15 mouse cellular contexts compared by ENCODE assay signal in the genomic region with DNA sequence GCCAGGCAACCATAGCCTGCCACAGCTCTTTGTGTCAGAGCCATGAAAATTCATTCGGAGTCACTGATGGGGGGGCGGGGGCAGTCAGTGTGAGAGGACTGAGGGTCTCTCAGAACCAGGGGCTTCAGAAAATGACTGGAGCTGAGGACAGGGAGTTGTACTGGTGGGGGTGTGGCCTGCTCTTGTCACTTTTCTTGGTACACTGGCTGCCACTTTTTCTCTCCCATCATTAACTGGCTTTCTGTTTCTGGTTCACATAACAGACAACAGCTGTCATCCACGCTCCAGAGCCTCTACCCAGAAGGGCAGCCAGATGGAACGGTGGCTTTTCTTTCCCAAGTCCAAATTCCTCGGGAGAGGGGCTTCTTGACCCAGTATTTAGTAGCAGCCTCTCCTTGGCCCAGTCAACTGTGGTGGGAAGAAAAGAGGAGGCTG. TPM values are rescaled to one million over a fixed set of nuclear protein-coding genes. Genes with fewer than 3 reads are reported as not detected.
DNase-seq lines count a peak whose midpoint lies in the region; ATAC-seq and TF ChIP-seq lines count a peak whose summit lies in the region.
"Had no signal": no experiment of that assay in that cellular context is flagged by ENCODE, and none has a peak within 500 bp of the region (broad histone marks: within the 10 kb centered on the region; RNA-seq: fewer than 3 reads in every experiment).

No protein-coding gene starts in this region.

- ATAC-seq in hindbrain, embryonic 13.5 days (ENCODE audit: low FRiP score) = 0 out of 2 replicates have a peak, but pooled peaks have one; percentile 26
- ATAC-seq in midbrain, embryonic 12.5 days (ENCODE audit: low FRiP score, low read depth) = peak; percentile 41; the same call in 1 of the 2 replicates
- no peak for ATAC-seq in heart, embryonic 11.5 days (replicated peaks; ENCODE audit: insufficient number of reproducible peaks, low FRiP score, low TSS enrichment)

- no peak for TF ChIP-seq POLR2A in kidney, adult 2 months (IDR thresholded peaks at IDR 0.05; ENCODE audit: low read depth, low read length)

- no peaks in the 10 kb centered on the region; the same call in 1 of the 2 replicates for H3K4me1 ChIP-seq in kidney, adult 2 months (ENCODE audit: control insufficient read depth, insufficient read depth, low read length)
- peaks cover 19% of the 10 kb centered on the region; the same call in 1 of the 2 replicates for H3K4me1 ChIP-seq in hindbrain, embryonic 13.5 days (replicated peaks)
- H3K4me1 ChIP-seq in midbrain, embryonic 12.5 days = peaks cover 10% of the 10 kb centered on the region
- no peaks in the 10 kb centered on the region for H3K4me1 ChIP-seq in heart, embryonic 11.5 days (ENCODE audit: control insufficient read depth, insufficient read depth, low read length)
- H3K4me1 ChIP-seq in limb, embryonic 10.5 days = peaks cover 5% of the 10 kb centered on the region; the same call in 1 of the 2 replicates
- H3K4me1 ChIP-seq: stomach, embryonic 15.5 days had no signal

- H3K4me2 ChIP-seq in hindbrain, embryonic 13.5 days = no peak overlapping the region
- H3K4me2 ChIP-seq in midbrain, embryonic 12.5 days (replicated peaks) = no peak overlapping the region
- H3K4me2 ChIP-seq in heart, embryonic 11.5 days = no peak overlapping the region
- H3K4me2 ChIP-seq: limb, embryonic 15.5 days; stomach, embryonic 15.5 days had no signal

- H3K27ac ChIP-seq in kidney, adult 2 months (ENCODE audit: insufficient read depth, low read depth, low read length) = no peak overlapping the region
- H3K27ac ChIP-seq in hindbrain, embryonic 13.5 days = no peak overlapping the region
- H3K27ac ChIP-seq in midbrain, embryonic 12.5 days (replicated peaks) = 0 out of 2 replicates have a peak overlapping the region, but pooled peaks have one; percentile 8
- H3K27ac ChIP-seq in heart, embryonic 11.5 days (ENCODE audit: low read depth, low read length) = no peak overlapping the region
- H3K27ac ChIP-seq in limb, embryonic 10.5 days = no peak overlapping the region
- H3K27ac ChIP-seq: heart, adult 2 months; limb, embryonic 15.5 days; stomach, embryonic 15.5 days had no signal

- 30% methylated on average over 5 of the region's 5 CpGs for WGBS in kidney, adult 2 months
- WGBS in hindbrain, embryonic 13.5 days = 19% methylated on average over 5 of the region's 5 CpGs
- 18% methylated on average over 5 of the region's 5 CpGs for WGBS in midbrain, embryonic 12.5 days
- 55% methylated on average over 5 of the region's 5 CpGs for WGBS in heart, embryonic 11.5 days (ENCODE audit: insufficient replicate concordance)
- 80% methylated on average over 5 of the region's 5 CpGs for WGBS in limb, embryonic 10.5 days

- H3K9ac ChIP-seq in hindbrain, embryonic 13.5 days = no peak overlapping the region
- 0 out of 2 replicates have a peak overlapping the region, but pooled peaks have one; percentile 17 for H3K9ac ChIP-seq in midbrain, embryonic 12.5 days (replicated peaks)
- H3K9ac ChIP-seq in heart, embryonic 11.5 days (ENCODE audit: low read depth, low read length) = no peak overlapping the region
- H3K9ac ChIP-seq: limb, embryonic 15.5 days; stomach, embryonic 15.5 days had no signal

- no peak overlapping the region for H3K4me3 ChIP-seq in kidney, adult 2 months (ENCODE audit: insufficient read depth, low read depth, low read length)
- no peak overlapping the region for H3K4me3 ChIP-seq in hindbrain, embryonic 13.5 days
- H3K4me3 ChIP-seq in midbrain, embryonic 12.5 days = no peak overlapping the region
- no peak overlapping the region for H3K4me3 ChIP-seq in heart, embryonic 11.5 days (ENCODE audit: low read depth, low read length)
- no peak overlapping the region for H3K4me3 ChIP-seq in limb, embryonic 10.5 days
- H3K4me3 ChIP-seq: heart, adult 2 months; limb, embryonic 15.5 days; stomach, embryonic 15.5 days had no signal

- H3K36me3 ChIP-seq in kidney, adult 2 months (ENCODE audit: control insufficient read depth, insufficient read depth, low read length) = no peaks in the 10 kb centered on the region
- H3K36me3 ChIP-seq in hindbrain, embryonic 13.5 days = no peaks in the 10 kb centered on the region
- no peaks in the 10 kb centered on the region for H3K36me3 ChIP-seq in midbrain, embryonic 12.5 days
- H3K36me3 ChIP-seq in heart, embryonic 11.5 days (ENCODE audit: control insufficient read depth, insufficient read depth, low read length) = no peaks in the 10 kb centered on the region
- no peaks in the 10 kb centered on the region for H3K36me3 ChIP-seq in limb, embryonic 10.5 days
- H3K36me3 ChIP-seq: limb, embryonic 15.5 days; stomach, embryonic 15.5 days had no signal

- peak; percentile 73 for DNase-seq in kidney, adult 2 months
- DNase-seq in kidney, adult 18-20 months = no peak
- peak; percentile 55 for DNase-seq in embryo, embryonic 10 days (ENCODE audit: low spot score)
- DNase-seq in heart, adult 8-10 months (ENCODE audit: low spot score) = no peak
- no peak for DNase-seq in limb, embryonic 10.5 days (ENCODE audit: low spot score)
- DNase-seq: adrenal gland, postnatal 14 days; cerebellum, adult 9-11 months; heart, adult 2 months had no signal

- no peaks in the 10 kb centered on the region for H3K9me3 ChIP-seq in hindbrain, embryonic 13.5 days
- no peaks in the 10 kb centered on the region for H3K9me3 ChIP-seq in midbrain, embryonic 12.5 days
- no peaks in the 10 kb centered on the region for H3K9me3 ChIP-seq in heart, embryonic 11.5 days (replicated peaks; ENCODE audit: control insufficient read depth, low read length)
- H3K9me3 ChIP-seq in limb, embryonic 10.5 days (replicated peaks) = no peaks in the 10 kb centered on the region
- H3K9me3 ChIP-seq: limb, embryonic 15.5 days; stomach, embryonic 15.5 days had no signal

- no peak for TF ChIP-seq CTCF in kidney, adult 2 months (conservative IDR thresholded peaks at IDR 0.05; ENCODE audit: insufficient read depth, insufficient read length, low read depth, low read length)

- no peaks in the 10 kb centered on the region for H3K27me3 ChIP-seq in kidney, adult 2 months (replicated peaks; ENCODE audit: control insufficient read depth, insufficient read depth, low read length)
- H3K27me3 ChIP-seq in hindbrain, embryonic 13.5 days = no peaks in the 10 kb centered on the region
- no peaks in the 10 kb centered on the region for H3K27me3 ChIP-seq in midbrain, embryonic 12.5 days
- H3K27me3 ChIP-seq in heart, embryonic 11.5 days (ENCODE audit: control insufficient read depth, insufficient read depth, low read length) = no peaks in the 10 kb centered on the region
- no peaks in the 10 kb centered on the region for H3K27me3 ChIP-seq in limb, embryonic 10.5 days (ENCODE audit: low read depth, poor library complexity, severe bottlenecking)
- H3K27me3 ChIP-seq: limb, embryonic 15.5 days; stomach, embryonic 15.5 days had no signal

RNA-seq across cellular contexts. Expression of a gene that starts 23.8 kb away (rescaled TPM):
- 0.13 TPM in 1 of 2 replicates, not detected in the other for polyA plus RNA-seq in kidney, adult 2 months (2012; rRNA removed)
- 7.5 and 9.3 TPM in 2 replicates for polyA plus RNA-seq in hindbrain, embryonic 13.5 days (2015; fragmentation: Nextera tagmentation; extraction: Ambion mirVana)
- 3.8 and 4.6 TPM in 2 replicates for polyA plus RNA-seq in midbrain, embryonic 12.5 days (2016; fragmentation: Nextera tagmentation; extraction: Ambion mirVana)
- 0.52 and 0.99 TPM in 2 replicates for polyA plus RNA-seq in heart, embryonic 11.5 days (2014; fragmentation: Nextera tagmentation; extraction: Ambion mirVana)
- total RNA-seq in heart, adult 8-10 months (2022) = under 1 TPM in 1 of 4 experiments, not detected in 3; 0.28 TPM
- 5.0 and 5.4 TPM in 2 replicates for polyA plus RNA-seq in limb, embryonic 10.5 days (2016; fragmentation: Nextera tagmentation; extraction: Ambion mirVana)
- total RNA-seq: adrenal gland, postnatal 14 days; heart, adult 2 months; megakaryocyte, adult 5-6 weeks had no signal
- polyA plus RNA-seq: large intestine, adult 2 months had no signal

RNA-seq across cellular contexts. Expression of a gene that starts 24.2 kb away (rescaled TPM):
- 0.07 and 0.11 TPM in 2 replicates for polyA plus RNA-seq in kidney, adult 2 months (2012; rRNA removed)
- not detected in 2 replicates for polyA plus RNA-seq in hindbrain, embryonic 13.5 days (2015; fragmentation: Nextera tagmentation; extraction: Ambion mirVana)
- not detected in 2 replicates for polyA plus RNA-seq in midbrain, embryonic 12.5 days (2016; fragmentation: Nextera tagmentation; extraction: Ambion mirVana)
- not detected in 2 replicates for polyA plus RNA-seq in heart, embryonic 11.5 days (2014; fragmentation: Nextera tagmentation; extraction: Ambion mirVana)
- total RNA-seq in heart, adult 8-10 months (2022) = not detected
- polyA plus RNA-seq in limb, embryonic 10.5 days (2016; fragmentation: Nextera tagmentation; extraction: Ambion mirVana) = not detected in 2 replicates
- total RNA-seq: adrenal gland, postnatal 14 days; heart, adult 2 months had no signal
- polyA plus RNA-seq: large intestine, adult 2 months; limb, embryonic 15.5 days; stomach, embryonic 15.5 days had no signal

RNA-seq across cellular contexts. Expression of a gene that starts 37.0 kb away (rescaled TPM):
- polyA plus RNA-seq in kidney, adult 2 months (2012; rRNA removed) = 18.7 and 23.9 TPM in 2 replicates
- 1.8 and 2.0 TPM in 2 replicates for polyA plus RNA-seq in hindbrain, embryonic 13.5 days (2015; fragmentation: Nextera tagmentation; extraction: Ambion mirVana)
- polyA plus RNA-seq in midbrain, embryonic 12.5 days (2016; fragmentation: Nextera tagmentation; extraction: Ambion mirVana) = 1.6 and 2.0 TPM in 2 replicates
- polyA plus RNA-seq in heart, embryonic 11.5 days (2014; fragmentation: Nextera tagmentation; extraction: Ambion mirVana) = 2.3 and 2.4 TPM in 2 replicates
- 10 to 100 TPM in 1 of 4 experiments, 1 to 10 TPM in 3; 9.1 to 11.5 (median 9.2) TPM for total RNA-seq in heart, adult 8-10 months (2022)
- 2.5 and 4.1 TPM in 2 replicates for polyA plus RNA-seq in limb, embryonic 10.5 days (2016; fragmentation: Nextera tagmentation; extraction: Ambion mirVana)

Comparison
In these comparisons a context has a peak if more than half of its experiments do, and no peak if none do; other contexts are left out.
1. DNase-seq: peak in kidney, adult 2 months (single experiment) and embryo, embryonic 10 days (single experiment); none in kidney, adult 18-20 months (single experiment), heart, adult 8-10 months (single experiment) and limb, embryonic 10.5 days (single experiment).